Mouse (Mus musculus): ENCODE results near the gene Mrps5.

- TF ChIP-seq TAL1 (IDR thresholded peaks at IDR 0.05; ENCODE audit: low read length) (no peak), GATA1 (IDR thresholded peaks at IDR 0.05; ENCODE audit: low read length) (no peak)
Measured at GRCm38 (mm10) chr2:127539494-127539893, 47.5 kb upstream of the Mrps5 start.
